In genomic region chr11:43385055-43385649, GRCm38 (mm10) we compare ENCODE assay signal across 8 mouse cellular contexts. TPM values are rescaled to one million over a fixed set of nuclear protein-coding genes. Genes with fewer than 3 reads are reported as not detected.
DNase-seq lines count a peak whose midpoint lies in the region; ATAC-seq lines count a peak whose summit lies in the region.

No protein-coding gene starts in this region.

- no peaks in the 10 kb centered on the region for H3K36me3 ChIP-seq in hindbrain, embryonic 10.5 days
- H3K36me3 ChIP-seq in lung, embryonic 15.5 days, result no peaks in the 10 kb centered on the region
- H3K36me3 ChIP-seq in neural tube, embryonic 15.5 days, result no peaks in the 10 kb centered on the region

- peaks cover 16% of the 10 kb centered on the region; the same call in 1 of the 2 replicates for H3K27me3 ChIP-seq in hindbrain, embryonic 10.5 days (ENCODE audit: insufficient read depth, poor library complexity, severe bottlenecking)
- no peaks in the 10 kb centered on the region for H3K27me3 ChIP-seq in lung, embryonic 15.5 days
- no peaks in the 10 kb centered on the region for H3K27me3 ChIP-seq in neural tube, embryonic 15.5 days (replicated peaks)

- peak overlapping the region; percentile 89 for H3K27ac ChIP-seq in hindbrain, embryonic 10.5 days
- H3K27ac ChIP-seq in lung, embryonic 15.5 days, result peak overlapping the region; percentile 86
- peak overlapping the region; percentile 73 for H3K27ac ChIP-seq in neural tube, embryonic 15.5 days (replicated peaks)

- ATAC-seq in lung, embryonic 15.5 days (ENCODE audit: borderline replicate concordance, extremely low read depth, low FRiP score, low TSS enrichment), result peak; percentile 90
- peak; percentile 88 for ATAC-seq in neural tube, embryonic 15.5 days (ENCODE audit: low FRiP score)

- peak overlapping the region; percentile 68 for H3K4me2 ChIP-seq in lung, embryonic 15.5 days
- peak overlapping the region; percentile 61 for H3K4me2 ChIP-seq in neural tube, embryonic 15.5 days

- peak overlapping the region; percentile 49 for H3K4me3 ChIP-seq in hindbrain, embryonic 10.5 days
- peak overlapping the region; percentile 34 for H3K4me3 ChIP-seq in lung, embryonic 15.5 days
- peak overlapping the region; percentile 32 for H3K4me3 ChIP-seq in neural tube, embryonic 15.5 days (replicated peaks)

- WGBS in hindbrain, embryonic 10.5 days, result 1% methylated on average over 18 of the region's 18 CpGs
- under 1% methylated on average over 18 of the region's 18 CpGs for WGBS in lung, embryonic 15.5 days
- 1% methylated on average over 18 of the region's 18 CpGs for WGBS in neural tube, embryonic 15.5 days

- peak; percentile 69 for DNase-seq in ES-CJ7 (ENCODE audit: low read depth, low spot score)
- peak; percentile 23 for DNase-seq in cerebellum, adult 8-10 months
- DNase-seq in frontal cortex, adult 2 months (ENCODE audit: extremely low spot score in 1 of 2, low spot score in 1 of 2), result peak; percentile 15 to 47
- peak; percentile 61 for DNase-seq in hindbrain, embryonic 10.5 days (ENCODE audit: low spot score)
- peak; percentile 71 for DNase-seq in layer of hippocampus, adult 9-11 months
- DNase-seq in testis, postnatal 14 days (ENCODE audit: low spot score), result peak; percentile 14

- peak overlapping the region; percentile 42 for H3K9ac ChIP-seq in lung, embryonic 15.5 days
- peak overlapping the region; percentile 33 for H3K9ac ChIP-seq in neural tube, embryonic 15.5 days (replicated peaks)

- H3K4me1 ChIP-seq in hindbrain, embryonic 10.5 days (replicated peaks), result peaks cover 16% of the 10 kb centered on the region
- H3K4me1 ChIP-seq in lung, embryonic 15.5 days, result peaks cover 13% of the 10 kb centered on the region
- peaks cover 16% of the 10 kb centered on the region for H3K4me1 ChIP-seq in neural tube, embryonic 15.5 days

- no peaks in the 10 kb centered on the region for H3K9me3 ChIP-seq in hindbrain, embryonic 10.5 days
- H3K9me3 ChIP-seq in lung, embryonic 15.5 days, result no peaks in the 10 kb centered on the region
- H3K9me3 ChIP-seq in neural tube, embryonic 15.5 days (replicated peaks), result no peaks in the 10 kb centered on the region

RNA-seq across cellular contexts. Expression of gene Pttg1, which starts 40.9 kb away (rescaled TPM):
- 75.9 and 87.6 TPM in 2 replicates for polyA plus RNA-seq in frontal cortex, adult 2 months (2012; rRNA removed)
- polyA plus RNA-seq in hindbrain, embryonic 10.5 days (2016; fragmentation: Nextera tagmentation; extraction: Ambion mirVana), result 115 and 124 TPM in 2 replicates
- 86.8 and 95.0 TPM in 2 replicates for polyA plus RNA-seq in lung, embryonic 15.5 days (2015; fragmentation: Nextera tagmentation; extraction: Ambion mirVana)
- polyA plus RNA-seq in neural tube, embryonic 15.5 days (2015; fragmentation: Nextera tagmentation; extraction: Ambion mirVana), result 44.3 and 52.7 TPM in 2 replicates

RNA-seq across cellular contexts. Expression of gene Slu7, which starts 48.4 kb away (rescaled TPM):
- 24.5 and 25.0 TPM in 2 replicates for polyA plus RNA-seq in frontal cortex, adult 2 months (2012; rRNA removed)
- polyA plus RNA-seq in hindbrain, embryonic 10.5 days (2016; fragmentation: Nextera tagmentation; extraction: Ambion mirVana), result 53.5 and 54.6 TPM in 2 replicates
- polyA plus RNA-seq in lung, embryonic 15.5 days (2015; fragmentation: Nextera tagmentation; extraction: Ambion mirVana), result 56.8 and 58.0 TPM in 2 replicates
- polyA plus RNA-seq in neural tube, embryonic 15.5 days (2015; fragmentation: Nextera tagmentation; extraction: Ambion mirVana), result 56.5 and 58.9 TPM in 2 replicates

Comparison
In these comparisons a context has a peak if more than half of its experiments do, and no peak if none do; other contexts are left out.
1. Peak in every context shown above with its lines: DNase-seq, ATAC-seq, H3K4me3 ChIP-seq and H3K27ac ChIP-seq.
2. DNase-seq: peak in every context shown above with its lines; median percentile 71 in layer of hippocampus, adult 9-11 months; 69 in ES-CJ7; 61 in hindbrain, embryonic 10.5 days; 31 in frontal cortex, adult 2 months; 23 in cerebellum, adult 8-10 months; 14 in testis, postnatal 14 days.